ENCODE assay signal across 10 mouse cellular contexts in genomic region chr7:80184968-80185367, GRCm38 (mm10). TPM values are rescaled to one million over a fixed set of nuclear protein-coding genes. Genes with fewer than 3 reads are reported as not detected.
DNase-seq lines count a peak whose midpoint lies in the region; ATAC-seq and TF ChIP-seq lines count a peak whose summit lies in the region.
"Had no signal": no experiment of that assay in that cellular context is flagged by ENCODE, and none has a peak within 500 bp of the region (broad histone marks: within the 10 kb centered on the region; RNA-seq: fewer than 3 reads in every experiment).

No protein-coding gene starts in this region.

- peak overlapping the region; percentile 96 for H3K27ac ChIP-seq in midbrain, embryonic 10.5 days (replicated peaks)
- no peak overlapping the region for H3K27ac ChIP-seq in midbrain, postnatal 0 days (ENCODE audit: low read depth, low read length)
- H3K27ac ChIP-seq in liver, postnatal 0 days (ENCODE audit: low read depth) = peak overlapping the region; percentile 83
- H3K27ac ChIP-seq: left cerebral cortex, adult 2 months had no signal

- peaks cover 25% of the 10 kb centered on the region; the same call in 1 of the 2 replicates for H3K27me3 ChIP-seq in midbrain, embryonic 10.5 days (ENCODE audit: low read depth, poor library complexity, severe bottlenecking)
- H3K27me3 ChIP-seq in midbrain, postnatal 0 days (ENCODE audit: insufficient read depth, low read length) = no peaks in the 10 kb centered on the region
- H3K27me3 ChIP-seq in erythroblast, embryonic 14.5 days (ENCODE audit: control insufficient read depth) = peaks cover 9% of the 10 kb centered on the region
- H3K27me3 ChIP-seq in liver, postnatal 0 days (ENCODE audit: insufficient read depth, low read length) = no peaks in the 10 kb centered on the region

- H3K4me1 ChIP-seq in midbrain, embryonic 10.5 days = peaks cover 50% of the 10 kb centered on the region
- peaks cover 6% of the 10 kb centered on the region; the same call in 1 of the 2 replicates for H3K4me1 ChIP-seq in midbrain, postnatal 0 days (ENCODE audit: insufficient read depth, low read length)
- H3K4me1 ChIP-seq in erythroblast, embryonic 14.5 days (ENCODE audit: control insufficient read depth) = peaks cover 88% of the 10 kb centered on the region
- H3K4me1 ChIP-seq in liver, postnatal 0 days (ENCODE audit: insufficient read depth) = peaks cover 52% of the 10 kb centered on the region

- TF ChIP-seq EP300 in liver, postnatal 0 days (IDR thresholded peaks at IDR 0.05; ENCODE audit: low read depth) = peak; percentile 33; the same call in 1 of the 2 replicates

- no peaks in the 10 kb centered on the region for H3K9me3 ChIP-seq in midbrain, embryonic 10.5 days (replicated peaks)
- no peaks in the 10 kb centered on the region for H3K9me3 ChIP-seq in midbrain, postnatal 0 days (ENCODE audit: low read length)
- H3K9me3 ChIP-seq in erythroblast, embryonic 14.5 days (ENCODE audit: control insufficient read depth, low read length) = no peaks in the 10 kb centered on the region
- H3K9me3 ChIP-seq in liver, postnatal 0 days (ENCODE audit: low read length) = no peaks in the 10 kb centered on the region

- H3K4me2 ChIP-seq in midbrain, postnatal 0 days (ENCODE audit: low read depth, low read length, poor library complexity, severe bottlenecking) = no peak overlapping the region
- H3K4me2 ChIP-seq in liver, postnatal 0 days (ENCODE audit: low read depth, low read length) = peak overlapping the region; percentile 93; the same call in 1 of the 2 replicates

- WGBS in midbrain, embryonic 10.5 days = 74% methylated on average over 6 of the region's 6 CpGs
- 74% methylated on average over 6 of the region's 6 CpGs for WGBS in midbrain, postnatal 0 days
- 36% methylated on average over 6 of the region's 6 CpGs for WGBS in liver, postnatal 0 days (ENCODE audit: insufficient replicate concordance)

- DNase-seq in heart, adult 11 months = peak; percentile 89
- DNase-seq in heart, adult 18-20 months = no peak
- no peak for DNase-seq in midbrain, embryonic 10.5 days (ENCODE audit: low spot score)
- DNase-seq in midbrain, postnatal 0 days (ENCODE audit: low spot score) = no peak
- no peak for DNase-seq in liver, postnatal 0 days
- DNase-seq in urinary bladder, postnatal 14 days (ENCODE audit: low spot score) = no peak
- no peak for DNase-seq in Muller cell, postnatal 12 days (ENCODE audit: inconsistent ontology term)
- DNase-seq: lung, postnatal 10 days had no signal

- no peak for ATAC-seq in midbrain, postnatal 0 days (ENCODE audit: low FRiP score)
- no peak for ATAC-seq in liver, postnatal 0 days

- no peak overlapping the region for H3K4me3 ChIP-seq in midbrain, embryonic 10.5 days
- H3K4me3 ChIP-seq in midbrain, postnatal 0 days (ENCODE audit: low read depth, low read length) = no peak overlapping the region
- peak overlapping the region; percentile 22 for H3K4me3 ChIP-seq in erythroblast, embryonic 14.5 days (replicated peaks)
- no peak overlapping the region for H3K4me3 ChIP-seq in liver, postnatal 0 days (ENCODE audit: low read depth, low read length)
- H3K4me3 ChIP-seq: left cerebral cortex, adult 2 months had no signal

- no peaks in the 10 kb centered on the region for H3K36me3 ChIP-seq in midbrain, embryonic 10.5 days
- H3K36me3 ChIP-seq in midbrain, postnatal 0 days (ENCODE audit: insufficient read depth, low read length) = no peaks in the 10 kb centered on the region
- peaks cover 4% of the 10 kb centered on the region for H3K36me3 ChIP-seq in erythroblast, embryonic 14.5 days (ENCODE audit: control insufficient read depth)
- no peaks in the 10 kb centered on the region for H3K36me3 ChIP-seq in liver, postnatal 0 days (replicated peaks; ENCODE audit: insufficient read depth, low read length)

- TF ChIP-seq CTCF in midbrain, postnatal 0 days (IDR thresholded peaks at IDR 0.05) = no peak
- TF ChIP-seq CTCF in liver, postnatal 0 days (IDR thresholded peaks at IDR 0.05; ENCODE audit: low read depth) = no peak

- no peak overlapping the region for H3K9ac ChIP-seq in midbrain, postnatal 0 days (replicated peaks; ENCODE audit: low read length, poor library complexity, severe bottlenecking)
- H3K9ac ChIP-seq in liver, postnatal 0 days (replicated peaks) = no peak overlapping the region; the same call in 1 of the 2 replicates

RNA-seq across cellular contexts. Expression of gene Sema4b, which starts 1.7 kb away (rescaled TPM):
- total RNA-seq in heart, adult 18-20 months (2021) = 10 to 100 TPM; 10.6 to 12.6 TPM
- 12.6 and 16.5 TPM in 2 replicates for polyA plus RNA-seq in midbrain, embryonic 10.5 days (2016; fragmentation: Nextera tagmentation; extraction: Ambion mirVana)
- total RNA-seq in midbrain, postnatal 0 days (2014; rRNA removed) = 40.3 and 43.7 TPM in 2 replicates
- polyA plus RNA-seq in midbrain, postnatal 0 days (2015; fragmentation: Nextera tagmentation; extraction: Ambion mirVana) = 26.3 and 29.2 TPM in 2 replicates
- 3.1 and 3.2 TPM in 2 replicates for polyA plus RNA-seq in erythroblast, embryonic 14.5 days (2012)
- 11.7 and 13.5 TPM in 2 replicates for polyA plus RNA-seq in liver, postnatal 0 days (2015; fragmentation: Nextera tagmentation; extraction: Ambion mirVana)

RNA-seq across cellular contexts. Expression of gene Cib1, which starts 47.6 kb away (rescaled TPM):
- 10 to 100 TPM; 15.2 to 18.6 TPM for total RNA-seq in heart, adult 18-20 months (2021)
- 63.3 and 77.6 TPM in 2 replicates for polyA plus RNA-seq in midbrain, embryonic 10.5 days (2016; fragmentation: Nextera tagmentation; extraction: Ambion mirVana)
- total RNA-seq in midbrain, postnatal 0 days (2014; rRNA removed) = 15.2 and 22.3 TPM in 2 replicates
- polyA plus RNA-seq in midbrain, postnatal 0 days (2015; fragmentation: Nextera tagmentation; extraction: Ambion mirVana) = 30.6 and 33.7 TPM in 2 replicates
- polyA plus RNA-seq in erythroblast, embryonic 14.5 days (2012) = 9.1 and 10.7 TPM in 2 replicates
- 79.4 and 89.2 TPM in 2 replicates for polyA plus RNA-seq in liver, postnatal 0 days (2015; fragmentation: Nextera tagmentation; extraction: Ambion mirVana)

RNA-seq across cellular contexts. Expression of gene Gdpgp1, which starts 47.7 kb away (rescaled TPM):
- 1 to 10 TPM; 1.2 to 1.6 TPM for total RNA-seq in heart, adult 18-20 months (2021)
- polyA plus RNA-seq in midbrain, embryonic 10.5 days (2016; fragmentation: Nextera tagmentation; extraction: Ambion mirVana) = 5.6 and 6.3 TPM in 2 replicates
- total RNA-seq in midbrain, postnatal 0 days (2014; rRNA removed) = 5.9 and 7.4 TPM in 2 replicates
- 2.5 and 2.8 TPM in 2 replicates for polyA plus RNA-seq in midbrain, postnatal 0 days (2015; fragmentation: Nextera tagmentation; extraction: Ambion mirVana)
- 0.06 and 0.17 TPM in 2 replicates for polyA plus RNA-seq in erythroblast, embryonic 14.5 days (2012)
- 1.5 and 1.6 TPM in 2 replicates for polyA plus RNA-seq in liver, postnatal 0 days (2015; fragmentation: Nextera tagmentation; extraction: Ambion mirVana)
